Mouse (Mus musculus): ENCODE results near the gene Myh1. TPM values are rescaled to one million over a fixed set of nuclear protein-coding genes. Genes with fewer than 3 reads are reported as not detected.

Myh1 gene
- total and polyA plus RNA-seq, 2 experiments from 2014 or later, result 0.12 to 0.24 TPM

GRCm38 (mm10) chr11:67229946-67230345 is 30.1 kb downstream of the Myh1 start:
- TF ChIP-seq CTCF (IDR thresholded peaks at IDR 0.05; ENCODE audit: low read depth), result no peak
- no peaks in the 10 kb centered on the region for H3K27me3 ChIP-seq (ENCODE audit: insufficient read depth, low read length)
- no peaks in the 10 kb centered on the region for H3K9me3 ChIP-seq (ENCODE audit: low read length)
- ATAC-seq, result no peak
- H3K27ac ChIP-seq (ENCODE audit: low read depth, low read length), result no peak overlapping the region
- no peaks in the 10 kb centered on the region for H3K36me3 ChIP-seq (ENCODE audit: insufficient read depth)
- no peak overlapping the region for H3K4me2 ChIP-seq (ENCODE audit: low read depth)
- no peak overlapping the region for H3K4me3 ChIP-seq (ENCODE audit: low read depth, low read length)
- DNase-seq, result no peak
- H3K9ac ChIP-seq, result no peak overlapping the region
- 0 out of 2 replicates have a peak, but pooled peaks cover 5% of the 10 kb centered on the region for H3K4me1 ChIP-seq (ENCODE audit: insufficient read depth)
- 83% methylated on average over 2 of the region's 2 CpGs for WGBS

- no peak for ATAC-seq
- no peak overlapping the region for H3K9ac ChIP-seq
- no peak overlapping the region for H3K27ac ChIP-seq (ENCODE audit: low read depth, low read length)
- no peaks in the 10 kb centered on the region for H3K36me3 ChIP-seq (ENCODE audit: insufficient read depth)
- H3K4me2 ChIP-seq (ENCODE audit: low read depth), result no peak overlapping the region
- H3K4me1 ChIP-seq (ENCODE audit: insufficient read depth), result no peaks in the 10 kb centered on the region
- peak; percentile 66 for TF ChIP-seq CTCF (IDR thresholded peaks at IDR 0.05; ENCODE audit: low read depth)
- WGBS, result 70% methylated on average over 5 of the region's 5 CpGs
- no peaks in the 10 kb centered on the region for H3K27me3 ChIP-seq (ENCODE audit: insufficient read depth, low read length)
- no peaks in the 10 kb centered on the region for H3K9me3 ChIP-seq (ENCODE audit: low read length)
- DNase-seq, result peak; percentile 54
- no peak overlapping the region for H3K4me3 ChIP-seq (ENCODE audit: low read depth, low read length)
Observed at GRCm38 (mm10) chr11:67235639-67236358, 35.9 kb downstream of the Myh1 start.

GRCm38 (mm10) chr11:67236799-67237198 is 36.9 kb downstream of the Myh1 start:
- Histone ChIP-seq H3K36me3 (ENCODE audit: insufficient read depth) (no peaks in the 10 kb centered on the region), H3K4me3 (ENCODE audit: low read depth, low read length) (no peak overlapping the region), H3K4me2 (ENCODE audit: low read depth) (no peak overlapping the region), H3K9me3 (ENCODE audit: low read length) (no peaks in the 10 kb centered on the region), H3K4me1 (ENCODE audit: insufficient read depth) (no peaks in the 10 kb centered on the region), H3K27ac (ENCODE audit: low read depth, low read length) (no peak overlapping the region), H3K9ac (no peak overlapping the region), H3K27me3 (ENCODE audit: insufficient read depth, low read length) (no peaks in the 10 kb centered on the region)
- DNase-seq, result no peak
- no peak for TF ChIP-seq CTCF (IDR thresholded peaks at IDR 0.05; ENCODE audit: low read depth)
- 89% methylated on average over 9 of the region's 9 CpGs for WGBS
- ATAC-seq, result no peak

- Histone ChIP-seq H3K36me3 (ENCODE audit: insufficient read depth) (no peaks in the 10 kb centered on the region), H3K9me3 (ENCODE audit: low read length) (no peaks in the 10 kb centered on the region), H3K27me3 (ENCODE audit: insufficient read depth, low read length) (no peaks in the 10 kb centered on the region), H3K4me1 (ENCODE audit: insufficient read depth) (no peaks in the 10 kb centered on the region), H3K4me3 (ENCODE audit: low read depth, low read length) (no peak within 1 kb of the TSS), H3K4me2 (ENCODE audit: low read depth) (no peak within 1 kb of the TSS), H3K9ac (no peak within 1 kb of the TSS), H3K27ac (ENCODE audit: low read depth, low read length) (no peak within 1 kb of the TSS)
- no peak for DNase-seq
- no peak for TF ChIP-seq CTCF (IDR thresholded peaks at IDR 0.05; ENCODE audit: low read depth)
- WGBS, result 63% methylated on average over 5 of the region's 5 CpGs
- ATAC-seq, result no peak
Observed at GRCm38 (mm10) chr11:67237481-67238079, 37.7 kb downstream of the Myh1 start, which contains the start of gene Myh4. Gene Myh4, plus strand, starts transcription at chr11:67238029.

GRCm38 (mm10) chr11:67241051-67241450 is 41.2 kb downstream of the Myh1 start:
- Histone ChIP-seq H3K9me3 (ENCODE audit: low read length) (no peaks in the 10 kb centered on the region), H3K27ac (ENCODE audit: low read depth, low read length) (no peak overlapping the region), H3K9ac (no peak overlapping the region), H3K4me2 (ENCODE audit: low read depth) (no peak overlapping the region), H3K4me1 (ENCODE audit: insufficient read depth) (no peaks in the 10 kb centered on the region), H3K4me3 (ENCODE audit: low read depth, low read length) (no peak overlapping the region), H3K36me3 (ENCODE audit: insufficient read depth) (no peaks in the 10 kb centered on the region), H3K27me3 (ENCODE audit: insufficient read depth, low read length) (no peaks in the 10 kb centered on the region)
- ATAC-seq, result no peak
- no peak for TF ChIP-seq CTCF (IDR thresholded peaks at IDR 0.05; ENCODE audit: low read depth)
- 78% methylated on average over 6 of the region's 6 CpGs for WGBS
- no peak for DNase-seq

DNA sequence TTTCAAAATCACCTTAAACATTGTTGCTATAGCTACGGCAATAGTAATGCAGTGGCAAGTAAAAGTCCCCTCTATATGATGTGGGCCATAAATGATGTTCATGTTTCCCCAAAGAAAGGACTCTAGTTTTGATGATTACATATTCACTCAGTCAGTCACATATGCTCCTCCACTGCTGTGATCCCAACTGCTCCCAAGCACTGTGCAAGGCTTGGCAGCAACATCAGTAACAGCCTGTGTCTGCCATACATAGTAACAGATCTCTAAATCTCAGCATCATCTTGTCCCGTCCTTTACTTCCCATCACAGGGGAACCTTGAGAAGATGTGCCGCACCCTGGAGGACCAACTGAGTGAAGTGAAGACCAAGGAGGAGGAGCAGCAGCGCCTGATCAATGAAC is 53.8 kb downstream of the Myh1 start:
- peak; percentile 87 for ATAC-seq
- Histone ChIP-seq H3K4me1 (ENCODE audit: insufficient read depth) (no peaks in the 10 kb centered on the region), H3K9ac (no peak overlapping the region), H3K27ac (ENCODE audit: low read depth, low read length) (no peak overlapping the region), H3K4me2 (ENCODE audit: low read depth) (no peak overlapping the region), H3K4me3 (ENCODE audit: low read depth, low read length) (no peak overlapping the region), H3K9me3 (ENCODE audit: low read length) (no peaks in the 10 kb centered on the region), H3K27me3 (ENCODE audit: insufficient read depth, low read length) (no peaks in the 10 kb centered on the region), H3K36me3 (ENCODE audit: insufficient read depth) (no peaks in the 10 kb centered on the region)
- 76% methylated on average over 4 of the region's 4 CpGs for WGBS
- TF ChIP-seq CTCF (IDR thresholded peaks at IDR 0.05; ENCODE audit: low read depth), result no peak
- DNase-seq, result peak; percentile 65

- no peak overlapping the region for H3K9ac ChIP-seq
- H3K9me3 ChIP-seq (ENCODE audit: low read length), result no peaks in the 10 kb centered on the region
- WGBS, result 87% methylated on average over 7 of the region's 7 CpGs
- no peaks in the 10 kb centered on the region for H3K36me3 ChIP-seq (ENCODE audit: insufficient read depth)
- no peaks in the 10 kb centered on the region for H3K4me1 ChIP-seq (ENCODE audit: insufficient read depth)
- H3K4me3 ChIP-seq (ENCODE audit: low read depth, low read length), result no peak overlapping the region
- no peak for TF ChIP-seq CTCF (IDR thresholded peaks at IDR 0.05; ENCODE audit: low read depth)
- no peak overlapping the region for H3K4me2 ChIP-seq (ENCODE audit: low read depth)
- ATAC-seq, result no peak
- H3K27me3 ChIP-seq (ENCODE audit: insufficient read depth, low read length), result no peaks in the 10 kb centered on the region
- no peak overlapping the region for H3K27ac ChIP-seq (ENCODE audit: low read depth, low read length)
- no peak for DNase-seq
Observed at GRCm38 (mm10) chr11:67257048-67257447, 57.2 kb downstream of the Myh1 start.

Data from forebrain, postnatal 0 days (tissue).